Mouse (Mus musculus) skeletal muscle tissue, adult 2 months (tissue): ENCODE measurements at regions not wholly inside any gene's neighbourhood (a gene's known extent, or its start where the extent isn't known, plus 50 kb on each side); places are given as distances from the start of the nearest gene placed in this dataset.
A peak's percentile ranks its signal among the peaks of the same experiment; 100 is the strongest.

Experiments used
- DNase-seq: peaks from one replicate; pipeline ENCODE4 v3.0.0-alpha.2; 2012; ENCODE audit warnings: low read depth, low spot score

DNA sequence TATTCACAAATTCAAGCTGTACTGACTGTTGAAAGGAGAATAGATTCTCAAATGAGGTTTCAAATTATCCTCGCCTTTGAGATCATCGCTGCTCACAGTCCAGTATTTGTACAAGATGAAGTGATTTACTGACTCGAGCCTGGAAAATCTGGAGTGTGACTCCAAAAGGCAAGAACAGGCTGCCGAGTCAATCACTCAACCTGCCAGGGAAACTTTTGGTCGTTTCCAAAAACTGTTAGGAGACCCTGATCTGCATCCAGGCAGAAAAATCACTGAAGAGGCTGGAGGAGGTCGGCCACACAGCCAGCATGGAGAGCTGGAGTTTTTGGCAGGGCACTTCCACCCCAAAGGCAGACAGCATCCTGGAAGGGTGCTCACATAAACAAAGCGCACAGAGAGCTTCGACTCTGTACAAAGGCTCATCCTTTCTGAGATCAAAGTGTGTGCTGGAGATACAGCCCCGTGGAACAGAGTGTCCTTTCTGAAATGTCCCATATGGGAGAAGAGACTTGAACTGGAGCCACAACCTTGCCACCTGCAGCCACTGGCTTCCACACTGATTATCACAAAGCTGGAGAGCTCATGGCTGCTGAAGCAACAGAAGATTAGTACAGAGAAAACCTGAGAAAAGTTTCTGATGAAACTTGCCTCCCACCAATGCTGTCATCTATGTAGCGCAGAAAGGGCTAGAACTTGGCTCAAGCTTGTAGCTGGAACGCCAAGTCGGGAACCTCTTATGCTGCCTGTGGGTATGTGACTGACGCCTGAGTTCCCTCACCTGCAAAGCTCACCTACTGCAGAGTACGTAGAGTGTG is 355.5 kb upstream of the Npvf start:
- peak; percentile 83 for DNase-seq

DNA sequence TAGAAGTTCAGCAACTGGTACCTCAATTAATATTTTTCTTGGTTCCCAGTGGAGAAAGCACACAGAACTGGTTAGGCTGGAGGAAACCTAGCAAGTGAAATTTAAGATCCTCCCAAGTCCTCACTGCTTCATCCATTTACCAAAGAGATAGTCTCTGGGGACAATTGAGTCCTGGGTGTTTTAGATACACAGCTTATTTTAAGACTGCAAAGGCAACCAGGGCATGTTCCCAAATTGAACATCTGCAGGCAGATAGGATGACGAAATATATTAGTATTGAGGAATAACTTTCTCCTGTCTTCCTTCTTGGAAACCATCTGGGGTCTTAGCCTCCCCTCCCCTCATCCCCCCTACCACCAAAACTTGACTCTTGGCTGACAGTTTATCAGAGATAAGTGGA is 356.3 kb upstream of the Npvf start:
- peak; percentile 79 for DNase-seq

DNA sequence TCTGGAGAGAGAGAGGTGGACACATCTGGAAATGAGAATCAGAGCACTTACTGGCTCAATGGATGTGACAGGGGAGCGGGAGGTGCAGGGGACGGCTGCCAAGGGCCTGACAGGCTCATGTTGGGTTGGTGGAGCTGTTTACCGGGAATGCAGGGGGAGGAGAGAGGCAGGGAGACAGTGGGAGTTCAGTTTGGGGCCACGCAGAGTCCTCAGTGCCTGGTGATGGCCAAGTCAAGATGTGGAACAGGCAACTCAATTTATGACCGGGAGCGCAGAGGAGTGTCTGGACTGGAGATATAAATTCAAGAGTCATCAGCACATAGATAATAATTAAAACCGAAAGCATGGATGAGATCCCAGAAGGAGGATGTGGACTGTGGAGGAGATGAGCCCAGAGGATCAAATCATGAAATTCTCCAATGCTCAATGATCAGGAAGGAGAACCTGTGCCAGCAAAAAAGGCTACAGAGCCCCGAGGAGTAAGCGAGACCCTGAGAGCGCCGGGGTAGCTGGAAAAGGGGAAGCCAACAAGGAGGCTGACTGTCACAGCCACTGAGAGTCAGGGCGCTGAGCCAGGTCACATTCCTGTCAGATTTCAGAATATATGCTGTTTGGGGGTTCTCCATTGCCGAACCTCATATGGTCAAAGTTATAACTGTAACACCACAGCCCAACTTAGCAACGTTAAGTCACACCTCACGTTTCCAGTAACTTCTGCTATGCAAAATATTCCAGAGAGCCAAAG is 358.0 kb upstream of the Npvf start:
- peak; percentile 82 for DNase-seq

DNA sequence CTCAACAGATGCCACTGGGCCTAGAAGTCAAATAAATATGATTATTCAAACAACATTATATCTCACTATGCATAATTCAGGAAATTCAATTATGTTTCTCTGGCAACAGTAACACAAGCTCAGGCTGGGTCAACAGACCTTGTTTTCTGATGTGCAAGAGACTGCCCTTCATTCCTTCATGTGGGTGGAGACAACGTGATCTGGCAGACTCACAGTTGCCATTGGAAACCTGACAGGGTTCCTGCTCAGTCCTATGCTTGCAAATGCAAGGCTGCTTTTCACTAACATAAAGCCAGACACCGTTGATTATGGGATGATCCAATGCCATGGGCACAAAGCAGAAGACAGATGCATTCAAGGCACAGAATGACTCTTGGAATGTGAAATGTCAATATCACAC is 361.5 kb upstream of the Npvf start:
- no peak for DNase-seq

DNA sequence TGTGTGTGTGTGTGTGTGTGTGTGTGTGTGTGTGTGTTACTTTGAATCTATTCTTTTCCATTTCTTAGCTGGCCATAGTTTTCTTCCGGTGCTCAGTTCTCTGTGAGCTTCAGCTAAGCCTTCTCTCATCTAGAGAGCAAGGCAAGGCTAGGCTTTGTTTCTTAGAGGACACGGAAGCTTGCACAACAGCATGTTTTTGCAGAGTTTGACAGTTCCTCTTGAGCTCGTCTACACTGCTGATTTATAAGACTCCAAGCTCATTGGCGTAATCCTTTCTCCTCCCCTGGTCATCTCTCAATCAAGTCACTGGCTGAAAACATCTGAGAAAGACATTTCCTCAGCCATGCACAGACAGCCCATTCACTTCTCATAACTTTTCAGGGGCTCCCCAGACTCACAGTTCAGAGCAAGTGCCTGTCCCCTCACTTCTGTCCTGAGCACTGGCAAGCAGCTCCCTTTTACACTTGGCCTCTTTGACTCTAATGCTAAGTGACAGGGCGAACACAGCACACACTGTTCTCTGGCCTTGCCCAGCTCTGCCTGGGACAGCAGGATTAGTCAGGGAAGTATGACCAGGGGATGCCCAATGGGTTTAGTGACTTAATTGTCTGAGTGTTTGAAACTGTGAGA is 362.3 kb upstream of the Npvf start:
- DNase-seq = peak; percentile 21

DNA sequence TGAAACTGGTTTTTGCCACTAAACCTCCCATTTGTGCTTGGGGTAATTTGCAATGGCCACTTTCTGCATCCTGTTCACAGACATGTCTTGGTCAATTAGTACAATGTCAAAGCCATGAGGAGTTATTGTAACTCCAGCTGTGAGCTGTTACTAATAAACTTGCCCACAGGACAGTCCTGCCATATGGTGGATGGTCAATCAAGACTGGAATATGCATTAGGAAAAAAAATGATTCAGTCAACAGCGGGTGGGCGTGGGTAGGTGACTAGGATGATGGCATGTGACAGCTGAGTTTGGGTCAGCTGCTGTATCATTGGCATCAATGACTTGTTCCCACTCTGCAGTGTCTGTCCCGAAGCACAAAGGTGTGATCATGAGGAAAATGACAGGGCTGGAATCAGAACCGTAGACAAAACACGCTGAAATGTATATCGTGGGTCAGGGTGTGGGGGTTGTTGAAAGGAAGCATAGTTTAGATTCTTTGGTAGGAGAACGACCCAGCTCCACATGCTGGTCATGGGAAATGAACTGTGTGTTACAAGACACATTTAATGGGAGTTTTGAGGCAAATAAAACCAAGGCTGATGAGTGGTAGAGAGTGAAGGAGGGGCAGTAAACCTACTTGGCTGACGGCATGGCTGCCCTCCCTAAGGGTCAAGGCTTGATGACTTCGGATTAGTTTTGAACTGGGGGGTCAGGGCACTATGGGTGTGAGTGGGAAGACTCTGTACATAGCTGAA is 363.2 kb upstream of the Npvf start:
- DNase-seq = no peak

DNA sequence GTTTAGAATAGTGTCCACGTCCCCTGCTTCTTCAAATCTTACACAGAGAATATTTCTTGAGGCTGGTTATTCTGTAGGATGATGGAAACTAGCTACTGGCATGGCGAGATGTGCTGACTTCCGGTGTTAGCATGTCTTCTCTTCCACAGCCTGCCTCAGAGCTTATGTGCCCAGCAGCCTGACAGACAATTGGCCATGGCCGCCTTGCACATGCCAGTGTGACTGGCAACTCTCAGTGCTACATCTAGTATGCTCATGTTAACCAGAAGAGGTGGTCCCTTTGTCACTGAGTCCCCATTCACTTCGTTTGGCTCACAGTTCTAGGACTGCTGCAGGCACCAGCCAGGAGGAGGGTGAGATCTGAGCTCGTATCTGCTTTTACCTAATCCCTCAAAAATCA is 367.0 kb upstream of the Npvf start:
- no peak for DNase-seq

DNA sequence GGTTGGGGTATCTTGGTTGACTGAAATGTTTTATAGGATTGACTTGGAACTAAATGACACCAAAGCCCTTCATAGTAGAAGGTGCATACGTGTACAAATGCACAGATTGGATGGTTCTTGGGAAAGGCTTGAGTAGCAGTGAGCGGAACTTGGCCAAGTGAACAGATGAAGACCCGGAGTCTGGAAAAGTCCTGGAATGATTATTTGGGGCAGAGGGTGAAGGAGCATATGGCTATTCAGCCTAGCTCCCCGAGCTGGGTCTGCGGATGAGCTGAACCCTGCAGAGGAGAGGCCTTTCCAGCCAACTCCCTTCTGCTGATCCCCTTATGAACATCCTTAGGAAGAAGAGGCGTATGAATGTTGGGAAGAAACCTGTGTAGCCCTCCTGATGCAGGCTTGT is 369.1 kb upstream of the Npvf start:
- DNase-seq = no peak

DNA sequence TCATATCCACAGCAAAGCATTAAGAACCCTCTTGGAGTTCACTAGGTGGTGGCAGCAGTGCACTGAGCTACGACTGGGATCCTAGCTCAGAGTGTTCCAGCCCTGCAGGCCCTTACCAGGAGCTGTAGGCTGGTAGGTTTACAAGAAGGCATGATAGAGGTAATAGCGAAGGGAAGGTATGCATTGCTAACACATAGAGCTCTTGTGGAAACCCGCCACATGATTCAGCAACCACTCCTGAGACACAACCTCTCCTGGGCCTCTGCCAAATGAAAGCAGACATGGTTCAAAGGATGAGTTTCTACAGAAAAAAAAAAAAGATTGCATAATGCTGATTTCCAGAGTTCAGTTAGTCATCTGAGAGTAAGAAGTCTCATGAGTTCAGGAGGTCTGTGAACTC is 370.5 kb upstream of the Npvf start:
- no peak for DNase-seq

DNA sequence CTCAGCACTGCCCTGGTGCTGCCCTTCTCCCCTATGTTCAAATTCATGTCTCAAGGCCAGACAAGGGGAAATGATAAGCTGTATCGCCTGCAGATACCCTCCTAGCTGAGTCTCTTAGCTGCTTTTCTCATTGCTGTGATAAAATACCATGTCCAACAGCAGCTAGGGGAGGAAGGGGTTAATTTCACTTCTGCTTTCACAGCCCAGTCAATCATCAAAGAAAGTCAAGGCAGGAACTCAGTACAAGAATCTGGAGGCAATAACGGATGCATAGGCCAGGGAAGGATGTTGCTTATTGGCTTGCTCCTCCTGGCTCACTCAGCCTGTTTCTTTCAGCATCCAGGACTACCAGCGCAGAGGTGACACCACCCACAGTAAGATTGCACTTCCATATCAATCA is 371.2 kb upstream of the Npvf start:
- no peak for DNase-seq

DNA sequence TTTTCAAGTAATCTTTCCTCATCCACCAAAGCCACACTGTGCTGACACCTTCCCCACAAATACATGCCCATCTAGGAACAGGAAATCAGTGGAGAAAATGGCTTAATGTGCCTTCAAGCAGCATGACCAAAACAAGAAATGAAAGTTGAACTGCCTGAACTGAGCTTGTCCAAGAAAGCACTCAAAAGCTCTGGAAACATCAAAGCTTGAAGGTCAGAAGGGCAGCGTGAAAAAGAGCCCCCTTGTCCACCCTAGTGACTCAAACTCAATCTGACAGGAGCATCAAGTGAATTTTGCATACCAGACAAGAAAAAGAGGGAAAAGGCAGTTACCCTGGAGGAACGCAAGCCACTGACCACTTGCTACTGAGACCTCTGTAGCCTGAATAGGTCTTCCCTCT is 373.1 kb upstream of the Npvf start:
- no peak for DNase-seq

DNA sequence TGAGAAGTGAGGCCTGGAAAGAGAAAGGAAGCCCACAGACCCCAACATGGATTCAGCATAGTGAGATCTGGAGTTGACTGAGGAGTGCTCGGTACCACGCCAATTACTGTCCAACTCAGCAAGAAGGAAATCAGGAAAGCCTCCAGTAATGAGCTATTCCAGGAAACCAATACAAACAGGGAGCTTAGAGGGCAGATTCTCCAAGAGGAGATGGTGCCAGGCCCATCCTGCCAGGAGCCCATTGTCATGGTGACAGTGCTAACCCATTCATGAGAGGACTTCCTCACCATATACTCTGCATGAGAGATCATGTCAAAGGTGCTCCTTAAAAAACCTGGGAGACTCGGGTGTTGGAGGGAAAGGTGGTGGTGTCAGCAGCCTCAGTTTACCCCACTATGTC is 375.3 kb upstream of the Npvf start:
- DNase-seq = no peak

DNA sequence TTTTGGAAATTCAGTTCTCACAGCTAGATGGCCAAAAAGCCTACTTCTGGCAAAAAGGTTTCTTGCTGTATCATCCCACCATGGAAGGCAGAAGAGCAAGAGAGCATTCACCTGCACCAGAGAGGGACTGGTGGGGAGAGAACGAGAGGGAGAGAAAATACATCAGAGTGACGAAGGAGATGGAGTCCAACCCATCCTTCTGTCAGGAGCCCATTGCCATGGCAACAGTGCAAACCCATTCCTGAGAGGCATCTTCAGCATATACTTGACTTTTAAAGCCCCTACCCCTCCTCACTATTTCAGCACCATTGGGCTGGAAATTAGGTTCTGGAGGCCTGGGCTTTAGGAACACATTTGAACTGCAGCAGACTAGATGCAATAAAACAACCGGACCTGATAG is 375.7 kb upstream of the Npvf start:
- no peak for DNase-seq

DNA sequence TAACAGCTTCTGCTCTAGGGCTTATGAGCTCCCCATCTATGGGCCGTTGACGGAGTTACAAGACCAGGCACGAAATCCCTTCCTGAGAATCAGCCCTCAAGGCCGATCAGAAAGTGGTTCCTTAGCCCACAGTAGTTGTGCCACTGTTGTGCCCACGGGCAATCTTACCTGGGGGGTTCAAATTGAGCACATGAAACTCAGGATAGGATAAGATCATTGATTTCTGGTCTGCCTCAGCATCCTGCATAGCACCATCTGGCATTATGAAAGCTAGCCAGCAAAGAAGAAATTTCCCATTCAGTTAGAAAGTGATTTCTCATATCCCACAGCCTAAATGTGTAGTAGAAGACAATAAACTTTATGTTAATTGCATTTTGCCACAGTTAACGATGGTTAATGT is 379.6 kb upstream of the Npvf start:
- no peak for DNase-seq

DNA sequence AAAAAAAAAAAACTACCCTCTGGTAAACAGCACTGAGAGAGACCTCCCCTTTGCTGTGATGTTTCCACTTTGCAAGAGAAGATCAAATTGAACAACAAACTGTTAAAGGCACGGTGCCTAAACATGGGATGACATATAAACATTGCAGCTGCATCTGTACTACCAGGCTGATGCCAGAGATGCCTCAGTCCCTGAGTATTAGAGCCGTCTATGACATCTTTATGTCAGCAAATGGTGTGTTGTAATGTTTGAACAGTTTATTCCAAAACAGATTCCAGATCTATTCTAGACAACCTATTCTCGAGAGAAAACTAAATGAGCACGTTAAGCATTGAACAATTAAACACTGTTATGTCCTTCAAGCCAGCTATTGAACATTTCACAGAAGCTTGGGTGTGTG is 381.8 kb upstream of the Npvf start:
- no peak for DNase-seq

DNA sequence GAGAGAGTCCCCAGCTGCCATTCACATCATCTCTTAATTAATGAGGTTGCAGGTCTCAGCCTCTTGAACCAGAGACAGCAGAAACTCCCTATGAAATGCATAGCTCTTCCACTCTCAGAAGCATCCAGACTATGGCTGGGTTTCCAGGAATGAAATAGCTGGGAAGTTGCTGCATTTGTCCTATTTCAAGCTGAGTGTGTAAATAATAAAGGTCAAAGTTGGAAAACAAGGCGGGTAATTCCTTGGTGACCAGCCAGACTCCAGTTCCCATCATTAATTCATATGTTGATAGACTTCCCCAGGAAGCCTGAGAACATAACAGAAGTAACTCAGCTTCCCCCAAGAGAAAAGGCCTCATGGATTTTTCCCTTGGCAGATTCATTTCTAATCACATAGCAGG is 382.3 kb upstream of the Npvf start:
- DNase-seq = peak; percentile 61

DNA sequence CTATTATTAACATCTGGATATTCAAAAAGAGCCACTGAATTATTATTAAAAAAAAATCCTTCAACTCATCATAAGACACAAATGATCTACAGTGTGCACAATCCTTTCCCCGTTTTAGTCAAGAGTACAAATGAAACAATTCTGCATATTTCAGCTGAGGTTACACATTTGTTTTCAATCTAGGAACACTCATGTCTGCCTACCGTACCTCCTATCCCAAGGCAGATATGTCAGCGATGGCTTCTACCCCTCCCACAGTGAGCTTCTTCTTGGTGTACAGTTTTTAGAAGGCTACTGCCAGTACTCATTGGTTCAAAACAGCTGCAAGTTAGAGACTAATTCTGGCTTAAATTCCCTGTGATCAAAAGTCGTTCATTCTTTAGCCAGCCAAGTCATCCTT is 382.7 kb upstream of the Npvf start:
- DNase-seq = peak; percentile 27

DNA sequence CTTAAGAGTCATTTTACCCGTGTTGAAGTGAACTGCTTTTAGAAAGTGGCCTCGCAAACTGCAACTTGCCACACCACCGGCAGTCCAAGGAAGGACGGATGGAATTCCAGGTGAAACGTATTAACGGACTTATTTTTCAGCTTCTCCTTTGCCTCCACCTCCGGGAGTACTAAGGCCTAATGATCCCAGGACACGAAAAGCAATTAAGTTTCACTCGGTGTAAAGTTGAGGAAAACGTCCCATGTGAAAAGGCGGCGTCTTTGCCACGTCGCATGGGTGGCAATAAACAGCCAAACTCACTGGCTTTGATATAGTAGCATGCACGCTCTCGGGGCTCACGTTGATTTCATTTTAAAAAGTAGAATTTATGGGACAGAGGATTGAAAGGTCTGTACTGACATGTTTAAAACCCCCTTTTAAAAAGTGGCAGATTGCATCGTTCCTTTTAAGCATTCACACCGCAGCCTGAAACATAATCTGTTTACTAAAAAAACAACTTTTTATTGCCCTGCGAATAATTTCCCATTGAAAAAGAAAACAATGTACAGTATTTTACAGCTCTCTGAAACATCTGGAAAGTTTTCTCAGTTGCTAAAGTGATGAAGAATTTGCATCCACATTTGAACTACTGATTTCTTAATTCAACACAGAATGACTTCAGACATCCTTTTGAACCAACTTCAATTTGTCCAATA is 385.4 kb upstream of the Npvf start:
- no peak for DNase-seq

DNA sequence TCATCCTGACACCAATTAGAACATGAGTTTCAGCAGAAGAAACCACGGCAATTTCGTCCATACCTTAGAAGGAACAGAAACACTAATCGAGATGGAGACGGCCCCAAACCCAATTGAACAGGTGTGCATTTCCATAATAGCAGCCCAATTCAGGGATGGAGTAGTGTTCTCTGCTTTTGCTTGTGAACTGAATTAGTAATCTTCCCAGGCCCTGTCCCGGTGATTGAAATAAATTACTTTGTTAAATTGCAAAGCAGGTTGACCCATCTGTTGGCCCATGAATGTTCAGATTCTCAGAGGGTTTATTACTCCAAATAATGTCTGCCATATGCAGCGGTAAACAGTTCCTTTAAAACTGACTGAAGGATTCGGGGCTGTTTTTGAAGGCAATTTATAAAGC is 388.5 kb upstream of the Nfe2l3 start:
- DNase-seq = no peak

DNA sequence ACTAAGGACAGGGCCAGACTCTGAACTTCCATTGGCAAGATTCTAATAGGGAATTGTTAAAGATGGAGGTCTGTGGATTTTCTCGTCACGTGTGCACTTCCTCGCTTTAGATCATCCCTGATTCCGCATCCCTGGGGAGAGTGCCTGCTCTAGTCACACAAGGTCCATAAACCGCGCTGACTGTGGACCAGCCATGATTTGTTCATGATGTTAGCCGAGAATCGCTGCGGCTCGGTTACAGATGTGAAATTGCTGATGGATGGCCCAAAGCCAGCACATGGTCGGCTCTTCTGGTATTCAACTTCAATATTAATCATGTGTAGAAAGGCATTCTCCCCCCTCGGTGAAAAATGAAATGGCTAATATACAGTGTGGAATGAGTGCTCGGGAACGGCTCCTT is 387.6 kb upstream of the Nfe2l3 start:
- no peak for DNase-seq

DNA sequence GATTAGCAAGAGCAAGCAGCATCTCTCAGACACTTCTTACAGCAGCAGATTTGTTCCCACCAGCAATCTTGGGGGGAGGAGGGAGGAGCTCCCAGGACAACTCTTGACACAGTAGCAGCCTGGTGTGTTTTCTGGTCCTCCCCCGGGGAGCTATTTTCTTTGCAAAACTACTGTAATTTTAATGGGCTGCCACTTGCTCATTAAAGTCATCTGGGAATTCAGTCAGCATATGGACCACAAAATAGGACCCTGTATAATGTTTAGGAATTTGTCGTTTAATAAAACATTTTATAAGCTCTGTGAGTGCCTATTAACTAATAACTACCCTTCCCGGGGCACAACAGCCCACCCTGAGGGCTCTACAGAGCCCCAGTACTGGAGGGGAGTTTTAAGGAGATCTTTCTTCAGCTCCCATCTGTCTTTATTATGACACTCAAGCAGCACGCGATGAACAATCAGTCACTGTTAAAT is 380.0 kb upstream of the Nfe2l3 start:
- DNase-seq = no peak
